Mouse (Mus musculus): ENCODE data around the gene Slc9a9.

DNA sequence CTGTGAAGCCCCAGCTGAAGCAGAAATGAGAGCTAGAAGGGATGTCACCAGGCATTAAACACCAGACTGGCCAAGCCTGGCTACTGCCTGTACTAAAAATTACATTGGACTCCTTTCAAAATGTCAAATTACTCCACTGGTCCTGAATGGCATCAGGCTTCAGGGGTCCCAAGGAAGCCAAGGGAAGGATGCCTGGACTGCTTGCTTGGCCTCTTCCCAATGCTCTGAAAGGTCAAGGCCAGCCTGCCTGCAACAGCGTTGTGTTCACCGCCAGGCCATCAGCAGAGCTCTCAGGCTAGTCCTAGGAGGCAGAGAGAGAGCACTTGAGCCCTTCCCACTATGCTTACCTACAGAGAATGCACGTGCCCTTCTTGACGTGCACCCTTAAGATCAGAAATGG, 539.0 kb downstream of the Slc9a9 start:
- TF ChIP-seq CTCF (IDR thresholded peaks at IDR 0.05; ENCODE audit: control insufficient read depth, insufficient read depth, insufficient replicate concordance, low read depth, low read length) = no peak
- no peak for TF ChIP-seq POLR2A (IDR thresholded peaks at IDR 0.05; ENCODE audit: control insufficient read depth, low read depth, low read length)
